Mouse (Mus musculus) lung, postnatal 4 days (tissue): ENCODE measurements at regions not wholly inside any gene's neighbourhood (a gene's known extent, or its start where the extent isn't known, plus 50 kb on each side); places are given as distances from the start of the nearest gene placed in this dataset.
A peak's percentile ranks its signal among the peaks of the same experiment; 100 is the strongest.

Source experiments
- DNase-seq, 2 experiments: peaks; one replicate each; pipeline ENCODE4 v3.0.0; 2021

DNA sequence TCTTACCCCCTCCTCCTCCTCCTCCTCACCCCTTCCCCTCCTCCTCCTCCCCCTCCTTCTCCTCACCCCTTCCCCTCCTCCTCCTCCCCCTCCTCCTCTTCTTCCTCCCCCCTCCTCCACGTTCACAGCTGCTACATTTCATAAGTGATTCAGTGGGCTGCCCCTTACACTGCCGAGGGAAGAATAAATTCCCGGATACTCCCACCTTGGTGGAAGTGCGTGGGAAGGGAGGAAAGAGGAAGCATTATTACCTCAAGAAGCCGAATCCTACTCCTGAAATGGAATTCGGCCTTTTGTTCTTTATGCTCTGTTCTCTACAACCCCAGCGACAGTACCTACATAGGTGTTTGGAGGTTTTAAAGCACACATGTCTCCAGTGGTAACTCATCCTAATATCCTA lies 256.1 kb downstream of the Cd83 start:
- DNase-seq: no peak

DNA sequence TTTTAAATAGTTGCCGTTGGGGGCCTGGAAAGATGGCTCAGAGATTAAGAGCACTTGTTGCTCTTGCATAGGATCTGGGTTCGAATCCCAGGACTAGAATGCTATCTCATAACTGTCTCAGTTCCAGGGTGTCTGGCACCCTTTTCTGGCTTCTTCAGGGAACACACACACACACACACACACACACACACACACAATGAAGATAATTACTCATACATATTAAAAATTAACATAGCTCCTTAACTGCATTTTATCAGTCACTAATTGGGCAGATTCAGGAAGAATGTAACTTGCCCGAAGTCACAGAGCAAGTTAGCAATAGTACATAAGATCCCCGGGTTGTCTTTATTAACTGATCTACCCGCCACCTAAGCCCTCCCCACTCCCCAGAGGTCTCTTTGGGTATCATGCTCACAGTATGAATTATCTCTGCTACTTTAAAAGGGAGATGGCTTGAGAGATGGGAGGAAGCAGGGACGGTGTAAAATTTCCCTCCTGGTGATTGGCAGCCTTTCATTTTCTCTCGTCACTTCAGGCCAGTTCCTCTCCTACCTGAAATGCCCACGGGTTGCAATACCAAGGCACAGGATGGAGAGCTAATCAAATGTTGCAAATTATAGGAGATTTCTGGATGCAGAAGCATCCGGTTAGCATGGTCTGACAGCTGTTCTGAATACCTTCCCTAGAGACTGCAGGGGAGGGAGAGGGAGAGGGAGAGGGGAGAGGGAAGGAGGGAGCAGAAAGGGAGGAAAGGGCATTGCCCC lies 258.3 kb downstream of the Cd83 start:
- DNase-seq: no peak

DNA sequence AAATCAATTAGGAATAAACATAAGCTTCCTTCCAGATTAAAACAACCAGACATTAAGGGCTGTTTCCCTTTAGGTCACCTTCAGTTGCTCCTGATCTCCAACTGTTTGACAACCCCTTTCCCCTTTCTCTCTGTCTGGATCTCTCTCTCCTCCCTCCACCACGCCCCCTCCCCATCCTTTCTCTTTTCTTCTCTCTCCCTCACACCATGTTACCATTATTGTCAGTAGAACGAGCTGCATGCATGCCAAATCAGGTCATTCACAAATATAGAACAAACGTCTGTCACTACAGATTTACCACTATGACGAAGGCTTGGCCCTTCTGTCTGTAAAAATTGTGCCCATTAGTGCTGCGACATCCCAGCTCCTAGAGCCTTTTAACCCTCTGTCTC lies 258.9 kb downstream of the Cd83 start:
- DNase-seq: no peak

DNA sequence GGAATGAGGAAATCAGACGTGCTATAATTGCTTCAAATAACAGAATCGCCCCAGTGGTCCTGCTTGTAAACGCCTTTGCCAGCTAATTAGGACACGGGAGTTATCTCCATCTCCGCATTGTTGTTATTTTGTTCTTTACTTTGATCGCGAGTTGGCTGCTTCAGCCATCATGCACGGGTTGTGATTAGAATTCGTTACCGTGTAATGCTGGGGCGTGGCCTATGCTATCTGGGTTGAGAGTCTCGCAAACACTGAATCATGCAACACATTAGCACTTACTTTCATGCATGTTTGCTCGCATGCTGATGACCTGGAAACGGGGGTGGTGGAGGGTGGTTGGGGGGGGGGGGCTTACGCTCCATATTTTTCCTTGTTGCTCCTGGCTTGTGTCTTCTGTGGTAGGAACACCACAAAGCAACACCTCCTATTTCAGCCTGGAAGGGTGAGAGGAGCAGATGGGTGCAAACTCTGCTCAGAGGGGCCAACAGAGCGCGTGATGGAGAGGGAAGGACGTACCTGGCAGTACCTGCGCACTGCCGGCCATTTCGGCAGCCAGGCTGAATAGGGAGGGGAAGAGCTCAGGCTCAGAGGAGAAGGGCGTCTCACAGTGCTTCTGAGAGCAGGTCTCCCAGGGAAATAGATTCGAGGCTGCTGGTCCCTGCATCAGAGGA lies 260.1 kb downstream of the Cd83 start:
- no peak for DNase-seq

DNA sequence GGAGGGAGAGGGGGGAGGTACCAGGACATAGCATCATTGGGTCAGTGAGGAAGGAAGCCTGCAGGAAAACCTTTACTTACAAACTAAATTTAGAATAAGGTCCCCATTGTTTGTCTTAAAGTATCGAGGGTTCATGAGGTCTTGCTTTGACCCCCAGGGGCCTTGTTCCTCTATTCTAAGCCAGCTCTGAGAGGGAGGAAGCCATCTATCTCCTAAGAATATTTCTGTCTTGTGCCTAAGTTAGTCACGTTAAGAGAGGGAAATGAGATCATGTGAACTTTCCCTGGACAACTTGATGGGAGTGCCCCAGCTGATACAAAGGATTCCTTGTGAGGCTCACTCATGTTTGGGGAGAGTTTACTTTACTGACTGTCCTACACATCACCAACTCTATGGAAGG lies 261.9 kb downstream of the Cd83 start:
- no peak for DNase-seq

DNA sequence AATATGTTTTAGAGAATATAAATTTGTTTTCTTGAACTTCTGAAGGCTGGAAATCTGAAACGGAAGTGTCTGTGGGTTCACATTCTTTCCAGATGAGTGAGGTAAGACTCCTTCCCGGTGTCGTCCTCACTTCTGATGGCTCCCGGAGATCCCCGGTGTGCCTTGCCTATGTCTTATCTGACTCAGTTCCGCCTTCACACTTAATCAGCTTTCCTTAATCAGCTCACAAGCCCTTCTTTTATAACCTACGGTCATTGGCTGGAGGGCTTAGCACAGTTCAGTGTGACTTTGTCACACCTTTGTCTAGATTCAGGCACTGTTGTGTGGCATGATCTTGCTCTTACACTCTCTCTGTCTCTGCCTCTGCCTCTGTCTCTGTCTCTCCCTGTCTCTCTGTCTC lies 269.6 kb downstream of the Cd83 start:
- DNase-seq: no peak

DNA sequence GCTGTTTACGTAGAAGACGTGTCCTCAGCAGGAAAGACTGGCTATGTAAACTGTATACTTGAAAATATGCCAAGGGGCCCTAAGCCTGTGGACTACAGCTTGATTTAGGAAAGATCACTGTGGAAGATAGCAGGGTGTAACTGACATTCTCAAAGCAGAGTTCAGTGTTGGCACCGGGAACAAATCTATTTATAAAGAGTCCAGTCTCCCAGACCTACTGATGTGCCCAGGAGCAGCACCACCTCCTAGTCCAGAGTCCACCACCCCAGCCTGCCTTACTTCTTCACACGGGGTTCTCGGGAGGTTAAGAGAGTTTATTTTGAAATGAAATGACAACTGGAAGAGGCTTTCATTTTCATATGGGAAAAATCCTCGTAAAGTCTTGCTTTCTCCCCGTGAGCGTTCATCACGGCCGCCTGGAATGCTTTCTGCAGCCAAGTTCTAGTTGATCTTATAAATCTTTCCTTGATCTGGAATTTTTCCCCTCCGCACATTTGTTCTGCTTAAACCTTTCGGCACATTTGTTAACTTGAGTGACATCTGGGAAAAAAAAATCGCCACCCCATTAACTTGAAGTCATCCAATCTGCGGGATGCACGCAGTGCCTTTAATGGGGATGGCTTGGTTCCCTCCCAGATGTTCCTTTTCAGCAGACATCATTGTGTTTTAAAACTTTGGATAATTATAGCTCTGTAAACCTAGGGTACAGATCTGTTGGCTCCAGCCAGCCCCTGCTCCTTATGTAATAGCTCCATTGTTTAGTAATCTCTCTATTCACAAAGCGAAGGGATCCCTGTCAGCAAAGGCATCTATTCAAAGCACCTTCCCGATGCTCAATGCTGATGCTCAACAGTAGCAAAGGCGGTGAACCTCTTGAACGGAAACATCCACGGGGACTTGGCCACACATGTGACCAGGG lies 271.3 kb downstream of the Cd83 start:
- peak; percentile 39 to 56 for DNase-seq

DNA sequence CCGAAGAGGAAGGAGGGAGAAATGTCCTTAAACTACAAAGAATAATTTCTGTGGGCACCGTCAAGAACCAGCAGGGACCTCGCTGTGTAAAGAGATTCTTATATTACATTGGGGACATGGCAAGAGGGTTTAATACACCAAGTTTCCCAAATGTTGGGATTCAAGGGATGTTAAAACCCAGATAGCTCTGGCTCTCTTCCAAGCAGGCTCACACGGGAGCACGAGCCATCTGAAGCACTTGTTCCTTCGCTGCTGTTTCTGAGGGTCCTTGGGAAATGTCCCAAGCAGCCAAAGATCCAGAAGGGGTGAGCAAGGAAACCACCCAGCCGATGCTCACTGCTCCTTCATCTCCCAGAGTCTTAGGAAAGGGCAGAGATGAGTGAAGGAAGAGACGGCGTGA lies 272.1 kb downstream of the Cd83 start:
- no peak for DNase-seq

DNA sequence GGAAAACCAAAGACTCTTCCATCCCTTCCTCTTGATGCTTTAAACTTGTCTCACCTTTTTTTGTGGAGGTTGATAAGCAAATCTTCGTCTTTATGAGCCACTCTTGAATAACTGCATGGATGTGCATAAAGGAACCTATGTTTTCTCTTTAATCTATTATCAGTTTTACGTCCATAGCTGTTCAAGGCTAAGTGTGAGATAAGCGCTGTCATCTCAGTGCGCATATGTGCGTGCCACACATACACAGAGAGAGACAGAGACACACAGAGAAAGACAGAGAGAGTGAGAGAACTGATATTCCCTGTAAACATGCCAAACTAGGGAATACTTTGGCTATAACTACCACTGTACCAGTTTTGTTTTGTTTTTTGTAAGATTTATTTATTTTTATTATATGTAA lies 273.0 kb downstream of the Cd83 start:
- no peak for DNase-seq

DNA sequence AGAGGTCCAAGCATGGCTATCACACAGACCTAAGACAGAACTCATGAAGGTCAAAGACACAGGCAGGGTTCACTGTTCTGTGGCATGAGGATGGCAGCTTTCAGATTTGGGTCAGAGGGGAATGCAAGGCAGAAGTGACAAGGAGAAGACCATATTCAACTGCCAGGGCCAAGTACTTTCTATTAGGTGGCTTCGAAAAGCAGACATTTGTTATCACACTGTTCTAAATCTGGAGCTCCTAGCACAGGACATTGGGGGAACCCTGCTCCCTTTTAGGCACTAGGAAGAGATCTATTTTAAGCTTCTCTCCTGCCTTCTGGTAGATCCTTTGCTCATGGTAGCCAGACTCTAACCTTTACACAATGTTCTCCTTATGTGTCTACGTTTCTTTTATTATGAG lies 273.7 kb downstream of the Cd83 start:
- DNase-seq: no peak

DNA sequence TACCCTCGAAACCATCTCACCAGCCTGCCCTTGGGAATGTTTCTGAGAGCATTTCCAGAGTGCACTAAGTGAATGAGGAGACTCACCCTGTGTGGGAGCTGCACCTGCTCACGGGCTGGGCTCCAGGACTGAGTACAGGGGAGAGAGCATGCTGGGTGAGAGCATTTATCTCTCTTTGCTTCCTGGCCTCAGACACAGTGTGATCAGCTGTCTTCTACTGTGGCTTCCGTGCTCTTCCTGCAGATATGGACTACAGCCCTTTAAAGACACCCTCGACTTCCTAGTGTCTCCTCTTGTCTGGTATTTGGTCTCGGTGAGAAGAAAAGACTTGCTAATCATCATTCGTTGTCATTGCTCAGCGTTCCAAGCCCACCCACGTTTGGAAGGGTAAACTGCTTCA lies 274.9 kb downstream of the Cd83 start:
- DNase-seq: no peak

DNA sequence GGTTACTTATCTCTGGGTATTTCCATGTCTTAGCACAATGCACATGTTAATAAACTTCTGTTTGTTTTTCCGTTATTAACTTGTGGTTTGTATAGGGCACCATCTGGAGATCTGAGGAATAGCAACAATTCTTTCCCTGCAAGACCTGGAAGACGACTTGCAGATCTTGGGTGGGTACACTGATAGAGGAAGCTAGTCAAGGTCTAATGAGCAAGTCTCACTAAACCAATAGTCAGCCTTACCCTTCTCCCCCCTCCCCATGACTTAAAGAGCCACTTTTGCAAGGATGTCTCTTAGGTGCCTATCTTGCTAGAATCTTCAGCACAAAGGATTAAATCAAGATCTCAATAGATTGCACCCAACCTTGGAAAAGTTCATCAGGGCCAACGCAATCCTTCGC lies 276.7 kb downstream of the Cd83 start:
- DNase-seq: no peak

DNA sequence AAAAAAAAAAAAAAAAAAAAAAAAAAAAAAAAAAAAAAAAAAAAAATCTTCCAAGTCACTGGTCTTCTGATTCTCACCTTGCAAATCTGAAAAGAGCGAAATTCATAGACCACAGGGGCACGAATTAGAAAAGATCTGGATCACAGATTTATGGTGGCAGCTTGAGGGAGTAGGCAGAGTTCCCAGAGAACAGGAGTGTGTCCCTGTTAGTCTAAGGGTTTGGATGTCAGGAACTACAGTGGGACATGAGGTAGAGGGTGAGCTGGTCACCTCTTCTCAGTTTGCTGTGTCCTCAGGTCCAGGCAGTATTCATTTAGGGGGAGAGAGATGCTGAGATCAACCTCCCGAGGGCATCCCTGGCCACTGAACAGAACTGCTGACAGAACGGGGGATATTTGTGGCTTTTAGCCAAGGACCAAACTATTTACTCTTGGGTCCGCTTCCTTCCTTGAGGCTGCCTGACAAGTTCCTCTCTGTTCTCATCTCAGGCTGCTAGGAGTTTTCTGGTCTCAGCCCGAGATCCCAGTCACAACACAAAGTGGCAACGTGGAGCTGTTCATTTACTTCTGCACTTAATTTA lies 277.2 kb downstream of the Cd83 start:
- peak; percentile 30 to 34 for DNase-seq

DNA sequence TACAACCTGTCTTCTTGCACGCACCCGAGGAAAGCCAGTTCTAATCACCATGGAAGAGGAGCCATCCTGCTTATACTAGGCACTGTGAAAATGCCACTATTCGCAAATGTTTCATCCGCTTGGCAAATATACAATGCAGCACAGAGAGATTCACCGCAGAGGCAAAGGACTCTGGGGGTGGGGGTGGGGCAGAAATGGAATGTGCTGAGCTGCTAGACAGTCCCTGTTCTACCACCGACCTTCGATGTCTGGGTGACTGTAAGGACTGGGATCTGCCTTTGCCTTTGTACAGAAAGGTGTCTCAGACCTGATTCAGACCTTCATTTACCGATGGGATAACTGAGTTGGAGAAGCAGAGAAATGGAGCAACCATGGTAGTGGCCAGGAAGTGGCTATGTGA lies 278.7 kb downstream of the Cd83 start:
- no peak for DNase-seq

DNA sequence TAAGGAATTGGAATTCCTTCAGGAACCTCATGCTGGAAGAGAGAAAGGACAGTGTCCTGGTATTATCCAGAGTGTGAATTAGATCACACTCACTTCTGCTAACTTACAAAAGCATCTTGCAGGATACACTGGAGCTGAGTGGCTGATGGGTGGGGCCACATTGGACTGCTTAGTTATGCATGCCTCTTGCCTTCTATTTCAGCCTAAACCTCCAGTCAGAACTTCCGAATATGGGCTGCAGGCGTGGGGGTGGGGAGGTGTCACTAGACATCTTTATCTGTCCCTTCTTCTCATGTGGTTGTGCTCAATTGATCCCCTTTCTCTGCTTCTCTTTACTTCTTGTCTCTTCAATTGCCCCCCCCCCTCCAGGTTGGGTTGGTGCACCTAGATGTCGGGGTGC lies 279.5 kb downstream of the Cd83 start:
- no peak for DNase-seq

DNA sequence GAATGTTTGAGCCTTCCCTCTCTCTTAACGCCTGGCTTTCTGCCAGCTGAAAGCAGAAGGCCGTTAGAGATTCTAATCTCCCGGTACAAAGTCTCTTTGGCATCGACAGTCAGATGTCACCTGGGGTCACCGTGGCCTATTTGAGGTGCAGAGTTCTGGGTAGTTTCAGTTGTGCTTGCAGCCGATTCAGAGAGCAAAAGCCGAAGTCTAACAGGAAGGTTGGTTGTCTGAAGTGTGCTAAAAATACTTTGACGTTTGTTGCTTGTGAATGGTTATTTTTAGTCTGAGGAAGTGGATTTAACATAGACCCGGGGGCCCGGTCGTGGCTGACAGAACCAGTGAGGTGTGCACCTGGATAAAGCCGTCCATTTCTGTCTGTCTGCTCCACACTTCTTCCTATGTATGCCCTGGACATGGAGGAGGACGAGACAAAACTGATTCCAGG lies 281.2 kb downstream of the Cd83 start:
- DNase-seq: peak in 1 of 2 experiments; percentile 27

DNA sequence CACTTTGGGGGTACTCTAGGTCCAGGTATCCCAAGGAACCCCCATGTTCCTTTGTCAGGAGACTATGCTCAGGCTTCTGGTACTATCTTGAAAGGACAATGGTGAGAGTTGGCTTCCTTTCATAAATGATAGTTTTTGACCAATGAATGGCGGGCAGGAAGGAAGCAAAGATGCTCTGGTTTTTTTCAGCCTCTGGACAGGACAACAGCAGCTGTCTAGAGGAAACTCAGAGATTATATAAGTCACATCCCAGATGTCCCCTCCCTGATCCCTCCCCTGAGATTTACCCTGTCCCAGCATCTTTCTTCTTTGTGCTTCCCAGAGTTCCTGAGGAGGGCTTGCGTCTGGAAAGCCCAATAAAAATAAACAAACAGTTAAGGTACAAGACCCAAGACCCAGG lies 282.7 kb downstream of the Cd83 start:
- no peak for DNase-seq

DNA sequence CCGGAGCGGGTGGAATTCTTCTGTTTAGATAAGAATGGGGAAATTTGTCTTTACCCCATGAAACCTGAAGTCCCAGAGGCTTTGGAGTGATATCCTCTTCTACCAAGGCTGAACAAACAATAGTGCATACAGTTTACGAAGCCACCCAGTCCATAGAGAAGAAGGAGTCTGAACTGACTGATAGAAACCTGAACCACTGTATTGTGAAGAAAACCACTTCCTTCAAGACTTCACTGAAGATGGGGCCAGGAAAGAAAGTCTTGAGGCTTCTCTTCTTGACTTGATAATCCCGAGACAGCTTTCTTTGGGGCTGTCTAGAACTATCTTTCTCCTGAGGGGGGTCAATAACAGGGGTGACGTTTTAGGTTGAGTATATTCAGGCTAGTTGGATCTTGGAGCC lies 284.4 kb downstream of the Cd83 start:
- no peak for DNase-seq

DNA sequence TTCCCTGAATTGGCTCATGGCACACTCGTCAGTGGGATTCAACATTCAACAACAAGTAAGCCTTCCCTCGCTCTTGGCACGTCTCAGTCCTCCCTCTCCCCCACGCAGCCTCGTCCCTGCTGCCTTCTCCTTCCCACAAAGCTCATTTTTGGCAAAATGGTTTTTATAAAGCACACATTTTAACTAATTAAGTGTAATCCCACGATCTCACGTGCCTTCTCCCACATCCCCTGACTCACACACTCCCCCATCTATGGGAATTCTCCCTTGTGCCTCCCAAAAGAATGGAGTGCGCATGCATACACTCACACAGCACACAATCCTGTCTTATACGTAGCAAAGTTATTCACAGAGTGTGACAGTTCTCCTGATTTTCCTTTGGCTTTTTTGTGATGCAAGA lies 288.5 kb downstream of the Cd83 start:
- no peak for DNase-seq

DNA sequence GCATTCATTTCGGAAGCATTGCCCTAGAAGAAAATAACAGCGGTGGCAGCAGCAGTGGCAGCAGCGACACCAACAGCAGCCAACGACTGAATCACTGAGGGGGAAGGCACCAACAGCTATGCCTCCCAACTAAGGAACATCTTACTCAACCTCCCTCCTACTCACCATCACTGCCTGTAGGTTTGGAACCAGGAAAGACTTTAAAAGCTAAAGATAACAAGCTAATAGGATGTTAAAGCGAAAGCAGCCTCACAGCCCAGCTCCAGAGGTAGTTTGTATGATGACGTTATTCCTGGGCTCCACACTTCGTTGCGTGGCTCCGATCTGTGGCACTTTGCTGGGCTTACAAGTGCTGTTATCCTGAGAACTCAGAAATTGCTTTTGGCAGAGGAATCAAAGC lies 289.6 kb downstream of the Cd83 start:
- DNase-seq: no peak

DNA sequence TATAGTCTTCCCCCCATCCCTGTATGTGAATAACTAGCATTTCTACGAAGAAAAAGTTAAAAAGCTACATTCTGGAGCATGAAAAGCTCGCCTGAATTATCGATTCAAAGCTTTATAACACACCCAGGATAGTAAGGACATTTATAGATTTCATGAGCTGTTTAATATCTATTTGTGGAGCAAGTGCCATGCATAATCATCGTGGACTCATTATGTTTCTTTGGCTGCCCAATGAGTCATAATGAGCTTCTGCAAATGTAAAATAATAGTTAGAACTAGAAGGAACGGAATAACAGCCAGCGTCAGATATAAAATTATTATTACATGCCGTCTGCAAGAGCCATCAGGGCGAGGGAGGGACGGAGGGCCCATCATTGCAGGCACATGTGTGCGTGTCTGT lies 292.4 kb downstream of the Cd83 start:
- DNase-seq: no peak

DNA sequence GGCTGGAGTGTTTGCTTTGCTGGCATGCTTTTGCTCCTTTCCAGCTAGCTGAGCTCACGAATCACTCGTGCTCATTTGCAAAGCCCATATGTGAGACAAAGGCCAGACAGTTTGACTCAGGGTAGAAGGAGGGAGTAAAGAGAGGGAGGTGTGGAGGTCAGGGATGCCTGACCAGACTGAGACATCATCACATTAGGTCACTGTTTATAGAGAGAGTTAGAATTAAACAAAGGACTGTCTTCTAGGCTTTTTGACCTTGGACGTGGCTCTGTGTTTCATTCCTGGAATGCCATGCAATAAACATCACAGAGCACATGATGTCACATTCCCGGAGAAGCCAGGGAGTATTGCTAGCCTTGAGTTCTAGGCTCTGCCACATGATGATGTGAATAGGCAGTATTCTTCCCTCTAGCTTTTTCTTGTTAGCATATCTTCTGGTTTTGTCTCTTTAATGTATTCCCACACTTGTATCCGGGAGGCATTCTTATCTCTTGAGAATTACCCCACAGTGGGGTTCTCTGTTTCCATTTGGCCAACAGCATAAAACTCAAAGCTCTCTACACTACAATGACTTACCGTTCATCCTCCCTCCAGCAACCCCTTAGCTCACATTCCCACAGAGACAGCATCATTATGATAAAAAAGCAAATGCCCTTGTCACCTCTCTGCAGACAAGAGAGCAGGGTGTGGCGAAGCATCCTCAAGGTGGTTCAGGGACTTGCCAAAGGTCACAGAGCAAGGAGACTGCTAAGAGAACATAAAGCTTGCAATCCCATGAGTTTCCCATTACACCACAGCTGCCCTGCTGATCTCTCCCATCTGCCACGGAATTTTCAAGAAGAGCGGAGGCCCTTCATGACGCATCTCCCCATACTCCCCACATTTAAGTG lies 301.3 kb downstream of the Cd83 start:
- DNase-seq: peak; percentile 43 to 49
